Mouse (Mus musculus): ENCODE measurements around the gene Six4. TPM values are rescaled to one million over a fixed set of nuclear protein-coding genes. Genes with fewer than 3 reads are reported as not detected.

Gene Six4
- total RNA-seq, 2 experiments from 2014 or later = 1.3 to 1.4 TPM

Other genes starting within 250 kb of the Six4 start
- gene Six6, start 173.6 kb downstream of the Six4 start, total RNA-seq (2021) = not detected
- 1 to 10 TPM; 4.9 to 9.6 TPM for gene 4930447C04Rik, start 172.7 kb downstream of the Six4 start, total RNA-seq (2021)
- gene Six1, start 59.6 kb downstream of the Six4 start, total RNA-seq (2021) = under 1 TPM; 0.14 to 0.43 TPM
- gene Mnat1, start 10.3 kb upstream of the Six4 start, total RNA-seq (2021) = 10 to 100 TPM; 18.0 to 20.7 TPM
- gene Trmt5, start 173.3 kb upstream of the Six4 start, total RNA-seq (2021) = 10 to 100 TPM; 12.3 to 14.0 TPM
- gene Slc38a6, start 173.3 kb upstream of the Six4 start, total RNA-seq (2021) = 10 to 100 TPM; 12.1 to 17.8 TPM